Mouse (Mus musculus) E14TG2a.4 (cell line): Measurements from ENCODE around the gene Tenm4.

Experiments
- CTCF ChIP-seq: conservative IDR thresholded peaks from 2 replicates; pipeline ENCODE4 v1.5.1; 2014; ENCODE audit warnings: low read length
- NANOG ChIP-seq: IDR thresholded peaks from 2 replicates; pipeline ENCODE4 v1.6.1; 2014; ENCODE audit warnings: borderline replicate concordance, low read length, mixed read lengths
- POU5F1 ChIP-seq: IDR thresholded peaks from 2 replicates; pipeline ENCODE4 v1.6.1; 2014; ENCODE audit warnings: low read length, borderline replicate concordance

DNA sequence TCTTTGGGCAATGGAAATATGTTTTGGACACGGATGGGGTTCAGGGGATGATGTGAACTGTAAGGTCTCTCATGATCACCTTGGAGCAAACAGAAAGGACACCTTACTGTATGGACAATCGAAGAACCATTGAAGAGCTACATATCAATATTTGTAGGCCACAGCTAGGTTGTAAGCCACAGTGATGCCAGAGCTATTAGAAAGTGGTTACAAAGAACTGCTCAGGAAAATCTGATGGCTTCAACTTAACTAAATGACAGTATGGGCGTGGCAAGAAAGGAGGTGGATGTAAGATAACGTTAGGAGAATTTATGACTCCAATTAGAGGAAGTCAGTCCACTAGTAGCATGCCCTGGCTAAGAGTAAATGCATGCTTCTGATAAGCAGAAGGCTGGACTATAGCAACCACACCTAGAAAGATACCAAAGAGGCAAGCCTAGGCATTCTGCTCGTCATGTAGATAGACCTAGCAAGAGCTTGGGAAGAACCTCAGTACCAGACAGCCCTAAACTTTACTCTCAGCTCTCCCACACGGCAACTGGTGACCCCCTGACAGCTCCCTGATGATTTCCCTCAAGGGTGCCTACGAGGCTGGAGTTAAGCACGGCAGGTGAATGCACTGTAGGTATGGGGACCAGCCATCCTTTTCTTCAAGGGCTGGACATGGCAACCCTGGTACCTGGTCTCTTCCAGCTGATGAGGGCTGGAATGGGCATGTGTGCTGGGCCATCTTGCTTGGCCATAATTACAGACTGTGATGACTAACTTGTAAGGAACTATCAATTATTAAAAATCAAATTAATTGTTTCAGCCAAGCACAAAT, 534.5 kb downstream of the Tenm4 start:
- no peak for TF ChIP-seq CTCF
- TF ChIP-seq POU5F1: no peak
- TF ChIP-seq NANOG: no peak
